Mouse (Mus musculus) kidney, adult 9 months (tissue): ENCODE data around the gene Syt15.

Experiments used
- DNase-seq: peaks from one replicate; pipeline ENCODE4 v3.0.0; 2022

The Syt15 gene

GRCm38 (mm10) chr14:34219295-34219694 lies at the start of gene Syt15:
TSS of gene Syt15 (plus strand) at chr14:34219595.
- no peak for DNase-seq

GRCm38 (mm10) chr14:34171107-34171506 lies 48.3 kb upstream of the Syt15 start:
- DNase-seq, result no peak

GRCm38 (mm10) chr14:34179351-34179750 lies 40.0 kb upstream of the Syt15 start:
- no peak for DNase-seq

GRCm38 (mm10) chr14:34183101-34183500 lies 36.3 kb upstream of the Syt15 start:
- DNase-seq, result peak; percentile 52

- peak; percentile 74 for DNase-seq
Observed at GRCm38 (mm10) chr14:34188629-34189028, 30.8 kb upstream of the Syt15 start.

- no peak for DNase-seq
Observed at GRCm38 (mm10) chr14:34190361-34190760, 29.0 kb upstream of the Syt15 start.

GRCm38 (mm10) chr14:34193879-34194278 lies 25.5 kb upstream of the Syt15 start:
- DNase-seq, result no peak

- no peak for DNase-seq
Observed at GRCm38 (mm10) chr14:34195466-34195865, 23.9 kb upstream of the Syt15 start.

- peak; percentile 20 for DNase-seq
Observed at GRCm38 (mm10) chr14:34196706-34197105, 22.7 kb upstream of the Syt15 start.

- peak; percentile 20 for DNase-seq
Observed at GRCm38 (mm10) chr14:34200738-34201230, 18.6 kb upstream of the Syt15 start.

- peak; percentile 22 for DNase-seq
Observed at GRCm38 (mm10) chr14:34201231-34202035, 18.0 kb upstream of the Syt15 start, which contains the start of gene Gprin2. TSS of gene Gprin2 (minus strand) at chr14:34201653.

- no peak for DNase-seq
Observed at GRCm38 (mm10) chr14:34207996-34208395, 11.4 kb upstream of the Syt15 start.

GRCm38 (mm10) chr14:34208651-34209050 lies 10.7 kb upstream of the Syt15 start:
- peak; percentile 60 for DNase-seq

- DNase-seq, result no peak
Observed at GRCm38 (mm10) chr14:34209080-34209479, 10.3 kb upstream of the Syt15 start.

GRCm38 (mm10) chr14:34209942-34210341 lies 9.5 kb upstream of the Syt15 start:
- no peak for DNase-seq

- peak; percentile 23 for DNase-seq
Observed at GRCm38 (mm10) chr14:34215451-34216127, 3.8 kb upstream of the Syt15 start.

- no peak for DNase-seq
Observed at GRCm38 (mm10) chr14:34219786-34220198, 397 bp downstream of the Syt15 start.

- DNase-seq, result no peak
Observed at GRCm38 (mm10) chr14:34220426-34220825, 1.0 kb downstream of the Syt15 start.

- no peak for DNase-seq
Observed at GRCm38 (mm10) chr14:34221416-34222077, 2.2 kb downstream of the Syt15 start.

GRCm38 (mm10) chr14:34223362-34223898 lies 4.0 kb downstream of the Syt15 start:
- DNase-seq, result no peak

GRCm38 (mm10) chr14:34225986-34226385 lies 6.6 kb downstream of the Syt15 start:
- DNase-seq, result no peak

GRCm38 (mm10) chr14:34226566-34226965 lies 7.2 kb downstream of the Syt15 start:
- DNase-seq, result no peak

- no peak for DNase-seq
Observed at GRCm38 (mm10) chr14:34227981-34228380, 8.6 kb downstream of the Syt15 start.
